Mouse (Mus musculus) kidney, embryonic 14.5 days (tissue): ENCODE measurements around the gene Mitf. TPM values are rescaled to one million over a fixed set of nuclear protein-coding genes. Genes with fewer than 3 reads are reported as not detected.

Experiments
- polyA plus RNA-seq: library from polyadenylated mRNA; unstranded; fragments of >200 nt; fragmentation: Nextera tagmentation; extraction: Ambion mirVana; gene quantifications from 2 replicates; pipeline ENCODE4 v1.2.1, GENCODE M21; 2014

Mitf gene
- polyA plus RNA-seq, 1 experiment from 2014 or later: 3.6 TPM

Other genes with a start within 250 kb of the Mitf start
- gene Frmd4b, start 189.5 kb upstream of the Mitf start, polyA plus RNA-seq: 9.7 and 13.7 TPM in 2 replicates